Mouse (Mus musculus) neural tube, embryonic 10.5 days (tissue): ENCODE measurements around the gene Lnx1.

Experiments used
- DNase-seq: peaks from one replicate; pipeline ENCODE4 v3.0.0-alpha.2; 2017; ENCODE audit warnings: low spot score; ENCODE audit errors: extremely low spot score

Lnx1 gene

GRCm38 (mm10) chr5:74654527-74654926, 48.2 kb downstream of the Lnx1 start:
- no peak for DNase-seq

DNA sequence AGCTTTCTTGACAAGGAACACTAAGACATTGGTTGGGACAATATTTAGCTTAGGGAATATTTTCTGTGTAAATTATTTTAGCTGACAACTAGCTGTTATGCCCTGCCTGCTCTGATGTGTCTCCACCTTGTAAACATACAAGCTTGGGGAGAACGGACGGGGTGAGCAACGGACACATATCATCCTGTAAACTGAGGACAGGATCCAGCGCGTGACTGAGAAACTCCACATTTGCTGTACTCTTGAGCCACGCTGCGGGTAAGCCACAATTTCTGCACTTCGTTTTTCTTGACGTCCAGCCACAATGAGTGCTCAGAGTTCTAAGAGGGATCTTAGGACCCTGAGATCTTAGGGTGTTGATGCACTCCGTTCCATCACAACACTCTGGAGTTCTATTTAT, 48.9 kb downstream of the Lnx1 start:
- DNase-seq, result no peak

DNA sequence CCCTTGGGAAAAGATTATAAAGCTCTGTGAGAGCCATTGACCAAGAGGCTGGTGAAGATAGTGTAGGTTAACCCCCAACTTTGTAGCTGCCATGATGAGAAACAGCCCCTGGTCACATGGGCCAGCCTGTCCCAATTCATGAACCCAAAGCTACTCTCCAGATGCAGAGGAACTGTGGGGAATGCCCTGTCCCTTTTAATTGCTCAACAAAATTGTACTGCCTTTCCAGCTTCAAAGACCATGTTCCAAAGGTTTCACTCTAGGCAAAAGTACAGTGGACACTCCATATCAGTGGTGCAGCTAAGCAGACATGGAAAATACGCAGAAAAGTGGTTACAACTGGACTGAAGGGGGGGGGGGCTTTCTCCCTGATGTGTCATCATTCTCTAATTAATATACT, 53.6 kb downstream of the Lnx1 start:
- no peak for DNase-seq

GRCm38 (mm10) chr5:74648216-74648615, 54.5 kb downstream of the Lnx1 start:
- DNase-seq, result no peak

GRCm38 (mm10) chr5:74647584-74647984, 55.1 kb downstream of the Lnx1 start:
- DNase-seq, result no peak

DNA sequence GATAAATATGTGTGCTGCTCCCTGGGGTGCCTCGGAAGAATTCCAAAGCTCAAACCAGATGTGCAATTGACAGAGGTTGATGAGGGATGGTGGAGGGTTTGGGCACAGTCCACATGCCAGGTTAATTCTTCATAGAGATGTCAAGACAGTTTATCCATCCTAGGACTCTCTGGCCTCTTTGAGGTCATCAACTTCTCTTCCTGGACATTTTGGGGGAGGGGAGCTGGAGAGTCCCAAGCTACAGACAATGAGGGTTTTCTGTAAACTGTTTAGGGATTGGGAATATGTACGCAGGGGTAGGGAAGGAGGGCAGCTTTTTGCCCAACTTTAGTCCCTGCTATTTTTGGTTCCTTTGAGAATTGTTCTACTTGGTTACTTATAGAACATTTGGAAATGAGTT, 60.4 kb downstream of the Lnx1 start:
- DNase-seq, result no peak

DNA sequence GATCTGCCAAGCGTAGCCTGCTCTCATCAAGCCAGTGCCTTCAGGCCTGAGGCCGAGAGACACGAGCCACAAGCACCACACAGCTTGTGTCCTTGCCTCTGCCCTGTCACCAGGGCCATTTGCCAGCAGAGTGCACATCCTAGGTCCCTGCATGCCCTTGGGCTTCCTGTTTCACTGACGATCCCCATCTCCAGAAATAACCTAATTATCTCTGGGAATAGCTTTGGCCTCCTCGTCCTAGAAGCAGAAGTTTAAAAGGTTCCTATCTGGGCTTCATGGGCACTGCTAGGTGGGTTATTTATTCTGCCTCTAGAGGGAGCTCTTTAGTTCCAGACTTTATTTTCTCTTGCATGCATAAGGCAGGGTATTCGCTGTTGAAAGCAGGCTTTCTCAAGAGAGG, 61.7 kb downstream of the Lnx1 start:
- no peak for DNase-seq

GRCm38 (mm10) chr5:74640504-74640903, 62.2 kb downstream of the Lnx1 start:
- no peak for DNase-seq

DNA sequence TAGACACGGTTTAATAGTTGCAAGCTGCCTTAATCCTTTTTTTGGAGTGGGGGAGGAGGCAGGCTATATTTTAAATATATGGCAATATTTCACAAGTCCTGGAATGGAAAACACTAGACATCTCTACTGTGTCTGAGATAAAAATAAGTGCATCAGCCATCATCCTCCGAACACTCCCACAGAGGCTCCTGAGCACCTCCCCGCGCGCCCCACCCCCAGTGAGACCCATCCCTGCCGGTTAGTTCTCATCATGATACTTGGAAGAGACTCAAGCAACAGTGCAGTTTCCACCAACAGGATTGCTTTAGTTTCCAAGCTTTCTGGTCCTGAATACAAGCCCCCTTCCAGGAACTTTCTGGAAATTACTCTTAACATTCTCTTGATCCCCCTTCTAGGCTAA, 63.2 kb downstream of the Lnx1 start:
- DNase-seq, result no peak

DNA sequence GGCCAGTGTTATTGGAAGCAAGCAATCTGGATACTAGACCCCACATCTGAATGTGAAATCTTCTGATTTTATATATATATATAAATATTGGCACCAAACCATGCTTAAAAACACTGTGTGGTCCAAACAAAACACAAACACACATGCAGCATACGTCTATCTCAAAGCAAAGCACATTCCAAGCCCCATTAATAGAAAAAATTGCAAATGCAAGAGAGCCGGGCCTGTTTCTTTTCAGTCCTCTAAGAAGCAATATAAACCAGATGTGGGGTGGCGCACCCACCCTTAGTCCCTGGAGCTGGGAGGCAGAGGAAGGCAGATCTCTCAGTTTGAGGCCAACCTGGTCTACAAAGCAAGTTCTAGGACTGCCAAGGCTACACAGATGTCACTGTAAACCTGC, 68.3 kb downstream of the Lnx1 start:
- DNase-seq, result no peak

- no peak for DNase-seq
Observed at GRCm38 (mm10) chr5:74633453-74633852, 69.3 kb downstream of the Lnx1 start.

- no peak for DNase-seq
Observed at GRCm38 (mm10) chr5:74632369-74633114, 70.2 kb downstream of the Lnx1 start.

- no peak for DNase-seq
Observed at GRCm38 (mm10) chr5:74628001-74628400, 74.7 kb downstream of the Lnx1 start.

- DNase-seq, result no peak
Observed at GRCm38 (mm10) chr5:74624385-74624784, 78.3 kb downstream of the Lnx1 start.

DNA sequence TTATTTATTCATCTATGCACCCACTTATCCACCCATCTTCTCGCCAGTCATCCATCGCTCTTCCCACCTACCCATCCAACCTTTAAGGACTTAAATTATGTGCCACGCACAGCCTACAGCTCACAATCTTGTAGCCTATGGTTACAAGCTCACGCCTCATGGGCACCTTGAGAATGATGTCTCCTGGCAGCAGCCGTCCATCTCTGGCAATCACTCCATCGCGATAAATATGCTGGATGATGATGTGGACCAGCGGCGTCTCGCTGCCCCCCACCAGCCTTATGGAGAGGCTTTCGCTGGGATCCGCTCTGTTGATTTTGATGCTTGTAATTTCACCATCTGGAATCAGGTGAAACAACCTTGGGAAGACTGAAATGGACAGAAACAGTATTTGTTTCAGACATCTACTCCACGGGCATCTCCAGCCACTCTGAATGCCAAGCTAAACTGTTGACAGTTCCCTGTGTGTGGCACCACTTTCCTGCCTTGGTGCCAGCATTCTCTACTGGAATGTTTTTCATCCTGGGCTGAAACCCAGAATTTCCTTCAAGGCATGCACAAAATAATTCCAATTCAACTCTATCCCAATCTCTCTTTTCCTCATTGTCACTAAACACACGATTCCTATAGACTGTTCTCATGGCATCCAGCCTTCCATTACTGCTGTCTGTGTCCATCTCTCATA, 79.3 kb downstream of the Lnx1 start:
- DNase-seq, result no peak

- no peak for DNase-seq
Observed at GRCm38 (mm10) chr5:74621691-74622470, 80.8 kb downstream of the Lnx1 start.

GRCm38 (mm10) chr5:74618573-74619059, 84.1 kb downstream of the Lnx1 start:
- no peak for DNase-seq

GRCm38 (mm10) chr5:74617816-74618572, 84.7 kb downstream of the Lnx1 start:
- no peak for DNase-seq

- no peak for DNase-seq
Observed at GRCm38 (mm10) chr5:74613491-74614151, 89.1 kb downstream of the Lnx1 start.

- DNase-seq, result no peak
Observed at GRCm38 (mm10) chr5:74612713-74613112, 90.0 kb downstream of the Lnx1 start.

- DNase-seq, result no peak
Observed at GRCm38 (mm10) chr5:74610511-74610910, 92.2 kb downstream of the Lnx1 start.
